Mouse (Mus musculus): Measurements from ENCODE around the gene Rictor. TPM values are rescaled to one million over a fixed set of nuclear protein-coding genes. Genes with fewer than 3 reads are reported as not detected.
A peak's percentile ranks its signal among the peaks of the same experiment; 100 is the strongest.

Gene Rictor
- 32.1 and 41.5 TPM in 2 replicates for total RNA-seq (2014; rRNA removed)
- 30.2 and 36.8 TPM in 2 replicates for polyA plus RNA-seq (2015; fragmentation: Nextera tagmentation; extraction: Ambion mirVana)

DNA sequence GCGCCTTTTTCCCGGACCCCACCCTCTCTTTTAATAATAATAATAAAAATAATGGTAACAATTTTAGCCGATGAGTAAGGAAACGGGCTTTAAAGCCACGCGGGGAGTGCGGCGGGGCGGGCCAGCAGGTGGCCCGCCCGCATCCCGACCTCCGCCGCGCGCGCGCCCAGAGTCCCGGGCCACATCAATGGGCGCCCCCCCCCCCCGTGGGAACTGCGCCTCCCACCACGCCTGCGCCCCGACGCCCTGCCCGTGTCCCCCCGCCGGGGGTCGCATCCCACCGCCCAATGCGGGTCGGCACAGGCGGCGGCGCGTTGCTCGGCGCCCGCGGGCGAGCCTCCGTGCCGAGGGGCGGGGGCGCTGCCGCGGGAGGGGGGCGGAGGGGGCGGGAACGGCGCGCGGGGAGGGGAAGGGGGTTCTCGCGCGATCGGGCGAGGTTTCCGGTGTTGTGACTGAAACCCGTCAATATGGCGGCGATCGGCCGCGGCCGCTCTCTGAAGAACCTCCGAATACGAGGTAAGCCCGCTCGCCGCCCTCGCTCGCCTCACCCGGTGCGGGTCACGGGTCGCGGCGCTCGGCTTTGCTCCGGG lies at the start of gene Rictor:
Gene Rictor, plus strand, starts transcription at position 444 of the 590 bp plus-strand sequence.
- peak; percentile 91 for DNase-seq (ENCODE audit: low spot score)
- H3K27me3 ChIP-seq (ENCODE audit: insufficient read depth, low read length) = no peaks in the 10 kb centered on the region
- 0 out of 2 replicates have a peak, but pooled peaks cover 3% of the 10 kb centered on the region for H3K4me1 ChIP-seq (ENCODE audit: insufficient read depth, low read length)
- TF ChIP-seq CTCF (IDR thresholded peaks at IDR 0.05) = no peak
- H3K4me2 ChIP-seq (ENCODE audit: low read depth, low read length, poor library complexity, severe bottlenecking) = peak within 1 kb of the TSS; percentile 97
- peak within 1 kb of the TSS; percentile 90 for H3K27ac ChIP-seq (ENCODE audit: low read depth, low read length)
- peak within 1 kb of the TSS; percentile 91 for H3K9ac ChIP-seq (replicated peaks; ENCODE audit: low read length, poor library complexity, severe bottlenecking)
- H3K9me3 ChIP-seq (ENCODE audit: low read length) = no peaks in the 10 kb centered on the region
- no peaks in the 10 kb centered on the region for H3K36me3 ChIP-seq (ENCODE audit: insufficient read depth, low read length)
- H3K4me3 ChIP-seq (ENCODE audit: low read depth, low read length) = peak within 1 kb of the TSS; percentile 86
- WGBS = under 1% methylated on average over 35 of the region's 82 CpGs
- ATAC-seq (ENCODE audit: low FRiP score) = peak; percentile 92

DNA sequence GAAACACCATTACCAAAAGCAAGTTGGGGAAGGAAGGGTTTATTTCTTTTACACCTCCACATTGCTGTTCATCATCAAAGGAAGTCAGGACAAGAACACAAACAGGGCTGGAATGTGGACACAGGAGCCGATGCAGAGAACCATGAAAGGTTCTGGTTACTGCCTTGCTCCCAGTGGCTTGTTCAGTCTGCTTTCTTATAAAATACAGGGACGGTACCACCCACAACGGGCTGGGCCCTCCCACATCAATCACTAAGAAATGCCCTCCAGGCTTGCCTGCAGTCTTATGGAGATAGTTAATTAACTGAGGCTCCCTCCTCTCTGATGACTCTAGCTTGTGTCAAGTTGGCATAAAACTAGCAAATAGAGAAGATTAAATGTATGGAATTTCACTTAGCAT lies 46.2 kb upstream of the Rictor start:
- Histone ChIP-seq H3K4me3 (ENCODE audit: low read depth, low read length) (no peak overlapping the region), H3K9ac (replicated peaks; ENCODE audit: low read length, poor library complexity, severe bottlenecking) (no peak overlapping the region), H3K27me3 (ENCODE audit: insufficient read depth, low read length) (no peaks in the 10 kb centered on the region), H3K9me3 (ENCODE audit: low read length) (no peaks in the 10 kb centered on the region), H3K27ac (ENCODE audit: low read depth, low read length) (no peak overlapping the region), H3K36me3 (ENCODE audit: insufficient read depth, low read length) (no peaks in the 10 kb centered on the region), H3K4me1 (ENCODE audit: insufficient read depth, low read length) (no peaks in the 10 kb centered on the region), H3K4me2 (ENCODE audit: low read depth, low read length, poor library complexity, severe bottlenecking) (no peak overlapping the region)
- WGBS = 39% methylated on average over 3 of the region's 3 CpGs
- ATAC-seq (ENCODE audit: low FRiP score) (no peak), DNase-seq (ENCODE audit: low spot score) (no peak)
- no peak for TF ChIP-seq CTCF (IDR thresholded peaks at IDR 0.05)

DNA sequence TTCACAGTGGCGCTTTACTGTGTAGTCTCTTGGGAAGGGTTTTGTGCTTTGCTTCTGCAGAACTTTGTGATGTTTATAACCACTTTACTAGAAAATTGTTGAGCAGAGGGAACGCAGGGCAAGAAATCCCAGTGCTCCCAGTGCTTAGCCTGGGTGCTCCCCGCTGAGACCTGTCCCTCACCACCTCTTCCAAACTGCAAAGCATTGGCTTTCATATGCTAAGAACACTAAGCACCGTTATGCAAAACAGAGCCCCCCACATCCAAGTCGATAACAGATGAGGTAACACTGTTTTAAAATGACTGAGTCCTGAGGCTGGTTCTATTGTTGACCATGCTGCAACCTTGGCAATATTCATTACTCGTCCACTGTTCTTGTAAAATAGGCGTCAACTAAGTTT lies 44.2 kb upstream of the Rictor start:
- Histone ChIP-seq H3K9ac (replicated peaks; ENCODE audit: low read length, poor library complexity, severe bottlenecking) (no peak overlapping the region), H3K4me2 (ENCODE audit: low read depth, low read length, poor library complexity, severe bottlenecking) (no peak overlapping the region), H3K4me1 (ENCODE audit: insufficient read depth, low read length) (no peaks in the 10 kb centered on the region), H3K27ac (ENCODE audit: low read depth, low read length) (no peak overlapping the region), H3K4me3 (ENCODE audit: low read depth, low read length) (no peak overlapping the region), H3K36me3 (ENCODE audit: insufficient read depth, low read length) (no peaks in the 10 kb centered on the region), H3K27me3 (ENCODE audit: insufficient read depth, low read length) (no peaks in the 10 kb centered on the region), H3K9me3 (ENCODE audit: low read length) (no peaks in the 10 kb centered on the region)
- 65% methylated on average over 7 of the region's 7 CpGs for WGBS
- DNase-seq (ENCODE audit: low spot score) = no peak
- ATAC-seq (ENCODE audit: low FRiP score) = no peak
- TF ChIP-seq CTCF (IDR thresholded peaks at IDR 0.05) = no peak

DNA sequence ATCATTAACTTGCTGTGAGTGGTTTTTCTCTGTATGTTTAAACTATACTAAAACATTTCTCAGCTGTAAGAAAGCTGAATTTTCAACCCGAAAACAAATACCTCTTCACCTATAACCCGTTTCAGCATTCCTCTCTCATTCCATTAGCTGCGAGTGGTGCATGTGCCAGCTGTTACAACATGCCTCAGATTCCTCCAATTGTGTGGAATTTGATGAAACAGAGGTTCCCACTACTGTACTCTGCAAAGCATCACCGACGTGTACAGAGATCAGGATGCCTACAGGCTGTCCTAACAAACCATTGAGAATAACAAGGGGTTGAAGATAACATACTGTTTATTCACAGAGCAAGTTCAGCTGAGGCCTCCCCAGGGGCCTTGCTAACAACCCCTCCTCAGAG lies 42.1 kb upstream of the Rictor start:
- H3K4me2 ChIP-seq (ENCODE audit: low read depth, low read length, poor library complexity, severe bottlenecking) = no peak overlapping the region
- no peak for TF ChIP-seq CTCF (IDR thresholded peaks at IDR 0.05)
- no peaks in the 10 kb centered on the region for H3K27me3 ChIP-seq (ENCODE audit: insufficient read depth, low read length)
- no peaks in the 10 kb centered on the region for H3K4me1 ChIP-seq (ENCODE audit: insufficient read depth, low read length)
- no peaks in the 10 kb centered on the region for H3K36me3 ChIP-seq (ENCODE audit: insufficient read depth, low read length)
- no peak overlapping the region for H3K4me3 ChIP-seq (ENCODE audit: low read depth, low read length)
- DNase-seq (ENCODE audit: low spot score) = no peak
- H3K9me3 ChIP-seq (ENCODE audit: low read length) = no peaks in the 10 kb centered on the region
- no peak overlapping the region for H3K27ac ChIP-seq (ENCODE audit: low read depth, low read length)
- ATAC-seq (ENCODE audit: low FRiP score) = no peak
- WGBS = 62% methylated on average over 5 of the region's 5 CpGs
- no peak overlapping the region for H3K9ac ChIP-seq (replicated peaks; ENCODE audit: low read length, poor library complexity, severe bottlenecking)

DNA sequence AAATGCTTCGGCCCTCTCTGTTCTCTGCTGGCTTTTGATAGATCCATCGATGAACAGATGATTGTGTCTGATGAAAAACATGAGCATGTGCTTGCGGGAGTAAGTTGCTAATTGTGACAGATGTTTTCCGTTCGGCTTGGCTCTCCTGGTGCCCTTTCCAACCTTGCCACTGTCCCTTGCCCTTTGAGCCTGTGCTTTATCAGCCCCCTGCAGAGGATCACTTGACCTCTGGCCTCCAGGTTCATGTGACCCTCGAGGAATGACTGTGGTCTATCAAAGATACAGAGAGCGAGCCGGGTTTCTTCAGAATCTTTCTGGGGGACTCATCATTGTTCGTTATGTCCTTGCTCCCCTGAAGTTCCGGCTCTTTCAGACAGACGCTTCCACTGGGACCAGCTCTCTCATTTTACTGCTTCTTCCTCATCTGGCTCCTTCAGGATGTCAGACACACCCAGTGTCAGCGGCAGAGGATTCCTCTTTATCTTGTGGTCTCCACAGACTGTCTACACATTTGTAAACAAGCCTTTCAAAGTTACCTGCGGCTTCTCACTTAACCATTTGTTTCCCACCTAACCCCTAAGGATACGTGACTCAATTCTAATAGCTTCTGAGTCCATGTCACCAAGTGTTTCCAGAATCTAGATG lies 39.3 kb upstream of the Rictor start:
- WGBS = 45% methylated on average over 14 of the region's 14 CpGs
- ATAC-seq (ENCODE audit: low FRiP score) (no peak), DNase-seq (ENCODE audit: low spot score) (no peak)
- no peak overlapping the region for H3K4me3 ChIP-seq (ENCODE audit: low read depth, low read length)
- no peak overlapping the region for H3K27ac ChIP-seq (ENCODE audit: low read depth, low read length)
- no peak for TF ChIP-seq CTCF (IDR thresholded peaks at IDR 0.05)
- no peak overlapping the region for H3K9ac ChIP-seq (replicated peaks; ENCODE audit: low read length, poor library complexity, severe bottlenecking)
- H3K4me2 ChIP-seq (ENCODE audit: low read depth, low read length, poor library complexity, severe bottlenecking) = no peak overlapping the region
- H3K27me3 ChIP-seq (ENCODE audit: insufficient read depth, low read length) = no peaks in the 10 kb centered on the region
- no peaks in the 10 kb centered on the region for H3K36me3 ChIP-seq (ENCODE audit: insufficient read depth, low read length)
- H3K4me1 ChIP-seq (ENCODE audit: insufficient read depth, low read length) = no peaks in the 10 kb centered on the region
- H3K9me3 ChIP-seq (ENCODE audit: low read length) = no peaks in the 10 kb centered on the region

DNA sequence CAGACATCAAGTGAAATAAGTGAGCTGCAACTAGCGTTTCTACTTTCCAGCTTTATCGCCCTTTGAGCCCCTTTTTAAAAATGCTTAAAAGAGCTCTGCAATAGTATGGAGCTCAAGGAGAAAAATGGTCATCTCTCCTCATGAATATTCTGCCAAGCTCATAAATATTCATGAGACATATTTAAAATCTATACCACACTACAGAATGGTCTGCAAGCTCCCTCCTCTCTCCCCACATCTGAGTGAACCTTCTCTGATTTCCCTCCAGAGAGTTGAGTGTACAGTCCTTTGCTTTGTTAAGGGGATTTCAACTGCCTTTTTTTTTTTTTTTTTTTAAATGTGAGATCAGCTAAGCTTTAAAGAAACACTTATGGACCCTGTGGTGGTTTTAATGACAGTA lies 29.7 kb upstream of the Rictor start:
- Histone ChIP-seq H3K36me3 (ENCODE audit: insufficient read depth, low read length) (no peaks in the 10 kb centered on the region), H3K4me1 (ENCODE audit: insufficient read depth, low read length) (no peaks in the 10 kb centered on the region), H3K9ac (replicated peaks; ENCODE audit: low read length, poor library complexity, severe bottlenecking) (no peak overlapping the region), H3K27ac (ENCODE audit: low read depth, low read length) (no peak overlapping the region), H3K27me3 (ENCODE audit: insufficient read depth, low read length) (no peaks in the 10 kb centered on the region), H3K4me3 (ENCODE audit: low read depth, low read length) (no peak overlapping the region), H3K4me2 (ENCODE audit: low read depth, low read length, poor library complexity, severe bottlenecking) (no peak overlapping the region), H3K9me3 (ENCODE audit: low read length) (no peaks in the 10 kb centered on the region)
- DNase-seq (ENCODE audit: low spot score) (no peak), ATAC-seq (ENCODE audit: low FRiP score) (no peak)
- WGBS = 31% methylated on average over 2 of the region's 2 CpGs
- no peak for TF ChIP-seq CTCF (IDR thresholded peaks at IDR 0.05)

Measured in midbrain, postnatal 0 days (tissue).